Mouse (Mus musculus): ENCODE data around the gene Krt78. TPM values are rescaled to one million over a fixed set of nuclear protein-coding genes. Genes with fewer than 3 reads are reported as not detected.

Gene Krt78
- total RNA-seq (2023; ENCODE audit: inconsistent age) = not detected in 4 replicates

DNA sequence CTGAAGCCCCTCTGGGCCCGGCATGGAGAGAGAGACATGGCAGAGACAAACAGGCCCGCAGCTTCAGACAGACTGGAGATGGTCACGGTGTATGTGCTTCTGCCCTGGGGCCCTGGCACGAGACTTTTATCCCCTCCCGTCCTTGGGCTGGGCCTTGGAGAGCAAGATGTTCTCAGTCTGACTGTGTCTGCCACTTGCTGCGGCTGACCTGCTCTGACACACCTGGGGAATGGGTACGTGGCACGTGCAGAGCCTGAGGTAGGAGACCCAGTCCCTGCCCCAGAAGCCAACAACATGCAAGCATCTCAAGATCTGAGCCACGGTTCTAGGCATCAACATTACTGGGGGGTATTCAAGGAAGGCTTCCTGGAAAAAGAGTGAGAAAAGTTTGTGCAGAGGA lies at the start of gene Krt78:
Gene Krt78 (minus strand): TSS at position 101 of the 400 bp plus-strand sequence.

DNA sequence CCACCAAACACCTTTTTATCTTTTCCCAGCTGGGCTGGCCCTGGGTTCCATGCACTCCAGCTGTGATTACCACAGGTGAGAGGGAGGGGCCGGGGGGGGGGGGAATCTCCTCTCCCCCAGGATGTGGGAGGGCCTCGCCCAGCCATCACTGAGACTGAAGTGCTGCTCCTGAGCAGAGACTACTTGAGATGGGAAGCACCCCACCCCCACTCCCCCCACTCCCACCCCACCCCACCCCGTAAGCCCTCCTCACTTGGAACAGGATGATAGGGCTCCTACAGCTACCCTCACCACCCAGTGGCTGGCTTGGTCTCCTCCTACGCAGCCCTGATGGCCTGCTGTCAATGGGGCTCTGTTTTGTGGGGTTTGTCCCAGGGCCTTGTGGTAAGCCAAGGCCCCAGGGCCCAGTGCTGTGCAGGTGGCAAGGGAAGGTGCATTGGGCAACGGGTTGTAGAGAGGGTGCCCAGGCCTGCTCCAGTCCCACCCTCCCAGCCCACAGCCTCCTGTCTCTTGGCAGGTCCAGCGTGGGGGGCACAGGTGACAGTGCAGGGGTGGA lies 13.7 kb downstream of the Krt78 start, which contains the start of gene Krt79:
Gene Krt79 (minus strand): TSS at position 51 of the 556 bp plus-strand sequence.

GRCm38 (mm10) chr15:101924635-101925034 lies 29.5 kb downstream of the Krt78 start, which contains the start of gene Krt4:
Krt4 (minus strand) TSS chr15:101924735.

Other genes starting within 250 kb of the Krt78 start
- not detected in 4 replicates for gene Krt5, start 241.4 kb downstream of the Krt78 start, total RNA-seq (2023; ENCODE audit: inconsistent age)
- gene Krt71, start 211.2 kb downstream of the Krt78 start, total RNA-seq (2023; ENCODE audit: inconsistent age) = not detected in 4 replicates
- not detected in 4 replicates for gene Krt72, start 167.8 kb downstream of the Krt78 start, total RNA-seq (2023; ENCODE audit: inconsistent age)
- not detected in 4 replicates for gene Krt73, start 151.9 kb downstream of the Krt78 start, total RNA-seq (2023; ENCODE audit: inconsistent age)
- gene Krt2, start 136.1 kb downstream of the Krt78 start, total RNA-seq (2023; ENCODE audit: inconsistent age) = not detected in 4 replicates
- not detected in 4 replicates for gene Krt1, start 103.5 kb downstream of the Krt78 start, total RNA-seq (2023; ENCODE audit: inconsistent age)
- not detected in 4 replicates for gene Krt77, start 84.6 kb downstream of the Krt78 start, total RNA-seq (2023; ENCODE audit: inconsistent age)
- not detected in 4 replicates for gene Krt76, start 61.4 kb downstream of the Krt78 start, total RNA-seq (2023; ENCODE audit: inconsistent age)
- not detected in 4 replicates for gene Krt4, start 29.6 kb downstream of the Krt78 start, total RNA-seq (2023; ENCODE audit: inconsistent age)
- not detected in 4 replicates for gene Krt79, start 14.0 kb downstream of the Krt78 start, total RNA-seq (2023; ENCODE audit: inconsistent age)
- not detected in 4 replicates for gene Krt8, start 50.2 kb upstream of the Krt78 start, total RNA-seq (2023; ENCODE audit: inconsistent age)
- gene Krt18, start 73.9 kb upstream of the Krt78 start, total RNA-seq (2023; ENCODE audit: inconsistent age) = 0.48 TPM in 1 of 4 replicates, not detected in the others
- 229 to 248 TPM (median 239 TPM) in 4 replicates for gene Eif4b, start 119.5 kb upstream of the Krt78 start, total RNA-seq (2023; ENCODE audit: inconsistent age)
- gene Tns2, start 146.1 kb upstream of the Krt78 start, total RNA-seq (2023; ENCODE audit: inconsistent age) = 0.32 to 1.5 TPM (median 0.75 TPM) in 4 replicates
- 32.5 to 42.3 TPM (median 36.8 TPM) in 4 replicates for gene Spryd3, start 181.9 kb upstream of the Krt78 start, total RNA-seq (2023; ENCODE audit: inconsistent age)
- 0.45 to 0.96 TPM (median 0.67 TPM) in 3 of 4 replicates, not detected in the other for gene Igfbp6, start 190.1 kb upstream of the Krt78 start, total RNA-seq (2023; ENCODE audit: inconsistent age)
- 0.32 to 0.39 TPM in 2 of 4 replicates, not detected in the others for gene Soat2, start 196.2 kb upstream of the Krt78 start, total RNA-seq (2023; ENCODE audit: inconsistent age)
- gene Zfp740, start 249.0 kb upstream of the Krt78 start, total RNA-seq (2023; ENCODE audit: inconsistent age) = 124 to 135 TPM (median 129 TPM) in 4 replicates